Mouse (Mus musculus): Measurements from ENCODE around the gene Col24a1. TPM values are rescaled to one million over a fixed set of nuclear protein-coding genes. Genes with fewer than 3 reads are reported as not detected.

Gene Col24a1
- polyA plus RNA-seq, 1 experiment from 2014 or later, result 0.39 TPM

DNA sequence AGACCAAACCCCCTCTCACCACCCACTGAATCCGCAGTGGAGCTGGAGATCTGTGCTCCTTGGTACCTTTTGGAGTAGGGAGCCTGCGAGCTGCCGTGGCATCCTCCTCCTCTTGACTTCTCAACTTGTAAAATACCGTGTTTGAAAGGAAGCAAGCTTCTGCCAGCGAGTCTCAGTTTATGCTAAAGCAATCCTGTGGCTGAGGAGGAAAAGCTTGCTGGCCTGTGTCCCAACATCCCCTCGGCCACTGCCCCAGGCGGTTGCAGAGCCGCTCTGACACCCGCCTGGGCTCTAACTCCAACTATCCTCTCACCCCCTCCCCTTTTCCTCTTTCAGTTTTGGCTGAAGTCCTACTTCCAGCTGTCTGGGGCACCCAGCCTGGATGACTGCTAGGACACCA lies 935 bp downstream of the Col24a1 start:
- peak; percentile 30; the same call in 1 of the 2 replicates for ATAC-seq
- Histone ChIP-seq H3K4me3 (replicated peaks; ENCODE audit: low read length) (peak overlapping the region; percentile 38), H3K9ac (replicated peaks; ENCODE audit: low read depth, low read length) (peak overlapping the region; percentile 48), H3K27ac (ENCODE audit: low read length) (no peak overlapping the region), H3K4me1 (replicated peaks; ENCODE audit: control insufficient read depth, insufficient read depth, low read length) (peaks cover 16% of the 10 kb centered on the region), H3K36me3 (ENCODE audit: control insufficient read depth, insufficient read depth) (no peaks in the 10 kb centered on the region), H3K27me3 (replicated peaks; ENCODE audit: control insufficient read depth, insufficient read depth, low read length) (no peaks in the 10 kb centered on the region), H3K9me3 (ENCODE audit: control insufficient read depth, low read length) (no peaks in the 10 kb centered on the region), H3K4me2 (ENCODE audit: low read length) (peak overlapping the region; percentile 65)
- WGBS, result 0% methylated on average over 9 of the region's 9 CpGs

DNA sequence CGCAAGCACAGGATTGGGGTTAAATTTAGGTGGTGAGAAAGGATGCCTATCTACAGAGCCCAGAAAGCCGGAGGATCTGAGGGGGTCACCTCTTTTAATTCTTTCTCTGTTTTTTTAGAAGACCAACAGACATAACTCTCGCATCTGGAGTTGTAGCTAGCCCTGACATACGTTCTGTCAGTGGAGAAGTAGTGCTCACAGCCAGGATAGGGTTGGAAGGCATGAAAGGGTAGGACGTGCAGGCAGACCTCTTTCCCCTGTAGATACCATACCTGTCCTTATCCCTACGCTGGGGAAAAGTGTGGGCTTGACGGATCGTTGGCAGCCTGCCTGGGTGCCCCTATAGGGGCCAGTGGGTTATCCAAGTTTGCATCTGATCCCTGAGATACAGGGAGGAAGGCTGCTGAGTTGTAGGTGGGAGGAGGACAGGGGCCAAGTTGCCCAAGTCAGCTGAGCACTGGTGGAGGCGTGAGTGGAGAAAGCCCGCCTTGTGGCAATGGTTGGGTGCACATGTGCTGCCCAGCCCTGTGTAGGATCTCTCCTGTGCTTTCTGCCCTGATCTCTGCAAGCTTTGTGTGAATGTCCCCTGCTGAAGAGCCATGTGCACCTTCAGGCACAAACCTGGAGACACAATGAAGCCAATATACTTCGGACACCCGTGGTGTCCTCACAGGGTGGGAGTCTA lies 1.5 kb downstream of the Col24a1 start:
- Histone ChIP-seq H3K36me3 (ENCODE audit: control insufficient read depth, insufficient read depth) (no peaks in the 10 kb centered on the region), H3K9ac (replicated peaks; ENCODE audit: low read depth, low read length) (no peak overlapping the region), H3K9me3 (ENCODE audit: control insufficient read depth, low read length) (no peaks in the 10 kb centered on the region), H3K27ac (ENCODE audit: low read length) (no peak overlapping the region), H3K4me2 (ENCODE audit: low read length) (peak overlapping the region; percentile 65), H3K4me1 (replicated peaks; ENCODE audit: control insufficient read depth, insufficient read depth, low read length) (peaks cover 16% of the 10 kb centered on the region), H3K27me3 (replicated peaks; ENCODE audit: control insufficient read depth, insufficient read depth, low read length) (no peaks in the 10 kb centered on the region), H3K4me3 (replicated peaks; ENCODE audit: low read length) (no peak overlapping the region)
- no peak for ATAC-seq
- WGBS, result 72% methylated on average over 12 of the region's 12 CpGs

DNA sequence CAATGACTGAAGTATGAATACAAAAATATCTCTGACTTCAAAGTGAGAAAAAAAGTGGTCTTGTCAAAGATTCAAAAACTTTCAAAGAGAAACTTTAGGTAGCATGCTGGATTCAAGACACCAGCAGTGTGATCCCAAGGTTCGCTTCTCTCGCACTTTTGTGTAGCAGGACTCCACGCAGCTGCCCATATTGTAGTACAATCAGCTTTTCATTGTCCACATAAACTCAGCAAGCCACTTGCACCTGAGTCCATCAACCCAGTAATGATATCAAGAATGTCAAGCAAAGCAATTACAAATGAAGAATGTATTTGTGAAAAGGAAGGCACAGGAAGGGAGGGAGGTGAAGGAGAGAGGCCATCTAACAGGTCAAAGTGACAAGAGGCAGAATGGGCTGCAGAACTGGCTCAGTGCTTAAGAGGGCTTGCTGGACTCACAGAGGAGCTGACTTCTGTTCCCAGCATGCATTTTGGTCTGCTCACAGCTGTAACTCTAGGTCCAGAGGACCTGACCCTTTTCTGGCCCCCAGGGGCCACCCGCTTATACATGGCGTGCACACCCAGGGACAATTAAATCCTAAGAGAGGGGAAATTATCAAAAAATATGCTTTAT lies 7.8 kb downstream of the Col24a1 start:
- WGBS, result 83% methylated on average over 5 of the region's 5 CpGs

DNA sequence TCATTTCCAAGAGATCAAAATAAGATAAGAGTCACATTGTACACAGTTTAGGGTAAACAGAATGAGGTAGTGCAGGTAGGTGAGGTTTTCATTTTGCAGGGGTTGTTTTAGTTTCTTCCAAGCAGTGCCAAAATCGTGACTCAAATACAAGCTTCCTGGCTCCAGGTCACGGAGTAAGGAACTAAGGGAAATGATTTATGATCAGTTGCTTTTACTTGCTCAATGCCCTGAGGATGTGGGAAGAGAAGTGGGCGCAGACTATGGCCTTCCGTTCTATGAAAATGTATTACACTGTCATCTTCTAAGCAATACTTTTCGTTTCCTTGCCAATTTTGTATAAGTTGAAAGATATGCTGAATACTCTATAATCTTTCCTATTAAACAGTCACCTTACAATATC lies 13.0 kb downstream of the Col24a1 start:
- no peaks in the 10 kb centered on the region for H3K9me3 ChIP-seq (ENCODE audit: control insufficient read depth, low read length)
- H3K4me3 ChIP-seq (replicated peaks; ENCODE audit: low read length), result no peak overlapping the region
- ATAC-seq, result no peak
- no peaks in the 10 kb centered on the region for H3K4me1 ChIP-seq (replicated peaks; ENCODE audit: control insufficient read depth, insufficient read depth, low read length)
- no peak overlapping the region for H3K4me2 ChIP-seq (ENCODE audit: low read length)
- no peaks in the 10 kb centered on the region for H3K36me3 ChIP-seq (ENCODE audit: control insufficient read depth, insufficient read depth)
- H3K27me3 ChIP-seq (replicated peaks; ENCODE audit: control insufficient read depth, insufficient read depth, low read length), result no peaks in the 10 kb centered on the region
- 87% methylated on average over 5 of the region's 5 CpGs for WGBS
- H3K9ac ChIP-seq (replicated peaks; ENCODE audit: low read depth, low read length), result no peak overlapping the region
- H3K27ac ChIP-seq (ENCODE audit: low read length), result no peak overlapping the region

More for the DNA sequence above, 7.8 kb downstream of the Col24a1 start:
- H3K4me2 ChIP-seq (ENCODE audit: low read length), result no peak overlapping the region
- no peak overlapping the region for H3K27ac ChIP-seq (ENCODE audit: low read length)
- 0 out of 2 replicates have a peak, but pooled peaks cover 2% of the 10 kb centered on the region for H3K4me1 ChIP-seq (replicated peaks; ENCODE audit: control insufficient read depth, insufficient read depth, low read length)
- H3K9ac ChIP-seq (replicated peaks; ENCODE audit: low read depth, low read length), result no peak overlapping the region
- H3K36me3 ChIP-seq (ENCODE audit: control insufficient read depth, insufficient read depth), result no peaks in the 10 kb centered on the region
- H3K4me3 ChIP-seq (replicated peaks; ENCODE audit: low read length), result no peak overlapping the region
- no peaks in the 10 kb centered on the region for H3K27me3 ChIP-seq (replicated peaks; ENCODE audit: control insufficient read depth, insufficient read depth, low read length)
- no peaks in the 10 kb centered on the region for H3K9me3 ChIP-seq (ENCODE audit: control insufficient read depth, low read length)
- ATAC-seq, result no peak

DNA sequence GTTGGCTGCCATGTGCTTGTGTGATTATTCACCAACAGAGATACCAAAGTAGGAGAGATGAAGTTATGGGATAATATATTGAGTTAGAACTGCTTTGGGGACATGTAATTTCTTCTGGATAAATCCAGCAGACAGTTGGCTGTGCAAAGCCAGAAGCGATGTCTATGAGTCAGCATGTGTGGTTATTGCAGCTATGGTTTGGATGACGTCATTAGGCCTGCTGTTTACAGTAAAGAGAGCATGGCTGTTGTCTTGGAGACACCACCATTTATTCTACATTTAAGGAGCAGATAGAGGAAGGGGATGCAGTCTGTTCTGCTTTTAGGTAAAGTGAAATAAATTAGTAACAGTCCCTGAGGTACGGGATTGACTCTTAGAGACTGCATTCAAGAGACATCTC lies 14.9 kb downstream of the Col24a1 start:
- Histone ChIP-seq H3K27me3 (replicated peaks; ENCODE audit: control insufficient read depth, insufficient read depth, low read length) (no peaks in the 10 kb centered on the region), H3K9me3 (ENCODE audit: control insufficient read depth, low read length) (no peaks in the 10 kb centered on the region), H3K27ac (ENCODE audit: low read length) (no peak overlapping the region), H3K36me3 (ENCODE audit: control insufficient read depth, insufficient read depth) (no peaks in the 10 kb centered on the region), H3K9ac (replicated peaks; ENCODE audit: low read depth, low read length) (no peak overlapping the region), H3K4me1 (replicated peaks; ENCODE audit: control insufficient read depth, insufficient read depth, low read length) (no peaks in the 10 kb centered on the region), H3K4me2 (ENCODE audit: low read length) (no peak overlapping the region), H3K4me3 (replicated peaks; ENCODE audit: low read length) (no peak overlapping the region)
- ATAC-seq, result no peak
- WGBS, result 90% methylated on average over 3 of the region's 3 CpGs

DNA sequence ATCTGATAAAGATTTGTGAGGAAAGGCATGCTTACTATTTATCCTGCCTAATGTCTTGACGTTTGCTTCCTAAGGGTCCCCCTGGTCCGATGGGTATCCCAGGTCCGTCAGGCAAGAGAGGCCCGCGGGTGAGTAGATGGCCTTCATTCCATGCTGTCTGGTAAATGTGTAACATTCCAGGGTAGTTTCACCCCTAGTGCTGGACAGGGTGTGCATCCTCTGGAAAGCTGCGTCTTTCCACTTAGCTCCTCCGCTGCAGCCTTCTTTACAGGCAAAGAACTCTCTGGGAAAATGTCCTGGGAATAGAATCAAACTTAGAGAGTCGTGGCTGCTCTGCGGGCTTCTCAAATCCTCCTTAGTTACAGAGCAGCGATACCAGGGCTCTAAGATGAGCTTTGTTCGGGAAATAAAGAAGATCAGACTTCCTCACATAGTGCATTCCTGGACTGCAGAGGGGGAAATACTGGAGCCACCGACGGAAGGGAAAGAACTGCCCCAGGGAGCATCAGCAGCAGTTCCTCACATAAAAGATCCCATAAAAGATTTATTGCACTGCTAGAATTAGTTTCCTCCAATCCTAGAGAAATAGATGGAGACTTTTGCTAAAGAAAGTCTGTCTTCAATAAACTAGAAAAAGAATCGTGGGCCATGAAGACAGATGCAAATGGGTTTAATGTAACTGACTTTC lies 28.5 kb downstream of the Col24a1 start:
- no peak overlapping the region for H3K4me3 ChIP-seq (replicated peaks; ENCODE audit: low read length)
- H3K9ac ChIP-seq (replicated peaks; ENCODE audit: low read depth, low read length), result no peak overlapping the region
- H3K27me3 ChIP-seq (replicated peaks; ENCODE audit: control insufficient read depth, insufficient read depth, low read length), result no peaks in the 10 kb centered on the region
- WGBS, result 61% methylated on average over 14 of the region's 14 CpGs
- no peak overlapping the region for H3K27ac ChIP-seq (ENCODE audit: low read length)
- H3K4me1 ChIP-seq (replicated peaks; ENCODE audit: control insufficient read depth, insufficient read depth, low read length), result no peaks in the 10 kb centered on the region
- no peak for ATAC-seq
- H3K4me2 ChIP-seq (ENCODE audit: low read length), result no peak overlapping the region
- no peaks in the 10 kb centered on the region for H3K9me3 ChIP-seq (ENCODE audit: control insufficient read depth, low read length)
- H3K36me3 ChIP-seq (ENCODE audit: control insufficient read depth, insufficient read depth), result no peaks in the 10 kb centered on the region

DNA sequence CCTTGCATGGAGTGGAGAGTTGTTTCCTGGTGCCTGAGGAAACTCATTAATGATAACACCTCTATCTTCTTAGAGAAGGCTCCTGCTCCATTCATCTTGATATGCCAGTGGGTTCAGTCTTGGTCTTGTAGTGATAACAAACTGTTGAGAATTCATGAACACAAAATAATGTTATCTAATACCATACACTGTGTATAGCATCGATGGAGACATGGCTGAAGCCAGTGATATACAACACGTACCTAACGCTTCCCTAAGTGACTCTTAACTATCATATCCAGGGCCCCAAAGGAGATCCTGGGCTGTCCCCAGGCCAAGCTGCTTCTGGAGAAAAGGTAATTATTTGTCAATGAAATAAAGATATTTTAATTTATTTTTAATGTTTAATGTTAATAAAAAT lies 33.1 kb downstream of the Col24a1 start:
- H3K4me1 ChIP-seq (replicated peaks; ENCODE audit: control insufficient read depth, insufficient read depth, low read length), result no peaks in the 10 kb centered on the region
- whole genome bisulfite sequencing, result 93% methylated on average over 3 of the region's 3 CpGs
- no peaks in the 10 kb centered on the region for H3K36me3 ChIP-seq (ENCODE audit: control insufficient read depth, insufficient read depth)
- H3K9ac ChIP-seq (replicated peaks; ENCODE audit: low read depth, low read length), result no peak overlapping the region
- no peak overlapping the region for H3K4me3 ChIP-seq (replicated peaks; ENCODE audit: low read length)
- H3K27me3 ChIP-seq (replicated peaks; ENCODE audit: control insufficient read depth, insufficient read depth, low read length), result no peaks in the 10 kb centered on the region
- H3K9me3 ChIP-seq (ENCODE audit: control insufficient read depth, low read length), result no peaks in the 10 kb centered on the region
- H3K4me2 ChIP-seq (ENCODE audit: low read length), result no peak overlapping the region
- ATAC-seq, result no peak
- no peak overlapping the region for H3K27ac ChIP-seq (ENCODE audit: low read length)

DNA sequence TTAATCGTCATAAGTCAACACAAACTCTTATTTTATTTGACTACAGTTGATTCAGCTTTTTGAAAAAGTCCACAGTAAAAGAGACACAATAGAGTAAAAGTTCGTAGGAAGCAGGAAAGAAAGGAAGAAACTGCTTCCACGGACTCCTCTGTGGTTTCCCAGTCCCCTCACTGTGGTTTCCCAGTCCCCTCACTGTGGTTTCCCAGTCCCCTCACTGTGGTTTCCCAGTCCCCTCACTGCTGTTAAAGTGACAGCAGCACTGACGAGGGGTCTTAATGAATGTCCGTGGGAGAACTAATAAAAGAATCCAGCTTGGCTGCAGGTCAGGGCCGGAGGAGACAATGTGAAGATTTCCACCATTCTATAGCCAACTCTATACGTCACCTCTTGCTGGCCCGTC lies 39.4 kb downstream of the Col24a1 start:
- WGBS, result 61% methylated on average over 8 of the region's 8 CpGs

DNA sequence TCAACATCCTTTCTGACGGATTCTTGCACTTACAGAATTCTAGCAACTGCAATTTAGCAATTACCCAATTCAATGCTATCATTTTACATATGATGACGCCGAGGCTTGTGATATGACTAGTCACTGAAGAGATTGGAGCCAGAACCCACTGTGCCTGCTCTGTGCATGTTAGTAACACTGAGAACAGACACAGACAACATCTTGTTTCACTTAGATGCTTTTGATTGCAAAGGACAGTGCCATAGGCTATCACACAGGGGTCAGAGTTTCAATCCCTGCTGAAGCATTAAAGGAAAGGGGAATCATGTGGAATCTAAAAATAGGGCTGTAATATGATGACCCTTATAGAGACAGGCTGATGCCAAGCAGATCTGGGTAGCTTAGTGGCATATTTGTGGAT lies 41.8 kb downstream of the Col24a1 start:
- H3K36me3 ChIP-seq (ENCODE audit: control insufficient read depth, insufficient read depth), result no peaks in the 10 kb centered on the region
- no peak overlapping the region for H3K27ac ChIP-seq (ENCODE audit: low read length)
- WGBS, result 78% methylated on average over 3 of the region's 3 CpGs
- no peaks in the 10 kb centered on the region for H3K9me3 ChIP-seq (ENCODE audit: control insufficient read depth, low read length)
- H3K4me3 ChIP-seq (replicated peaks; ENCODE audit: low read length), result no peak overlapping the region
- H3K4me1 ChIP-seq (replicated peaks; ENCODE audit: control insufficient read depth, insufficient read depth, low read length), result no peaks in the 10 kb centered on the region
- H3K9ac ChIP-seq (replicated peaks; ENCODE audit: low read depth, low read length), result no peak overlapping the region
- no peak overlapping the region for H3K4me2 ChIP-seq (ENCODE audit: low read length)
- no peak for ATAC-seq
- no peaks in the 10 kb centered on the region for H3K27me3 ChIP-seq (replicated peaks; ENCODE audit: control insufficient read depth, insufficient read depth, low read length)

More for the DNA sequence above, 39.4 kb downstream of the Col24a1 start:
- Histone ChIP-seq H3K9me3 (ENCODE audit: control insufficient read depth, low read length) (no peaks in the 10 kb centered on the region), H3K4me3 (replicated peaks; ENCODE audit: low read length) (no peak overlapping the region), H3K27ac (ENCODE audit: low read length) (no peak overlapping the region), H3K9ac (replicated peaks; ENCODE audit: low read depth, low read length) (no peak overlapping the region), H3K4me1 (replicated peaks; ENCODE audit: control insufficient read depth, insufficient read depth, low read length) (no peaks in the 10 kb centered on the region), H3K36me3 (ENCODE audit: control insufficient read depth, insufficient read depth) (no peaks in the 10 kb centered on the region), H3K4me2 (ENCODE audit: low read length) (no peak overlapping the region), H3K27me3 (replicated peaks; ENCODE audit: control insufficient read depth, insufficient read depth, low read length) (no peaks in the 10 kb centered on the region)
- no peak for ATAC-seq

Measured in forebrain, embryonic 16.5 days (tissue).